Mouse (Mus musculus) embryonic facial prominence, embryonic 15.5 days (tissue): Measurements from ENCODE around the gene Tubgcp4. TPM values are rescaled to one million over a fixed set of nuclear protein-coding genes. Genes with fewer than 3 reads are reported as not detected.

Source experiments
- ATAC-seq: fragments of 200-750 bp; cut with Nextera tagmentation; 2 replicates; pipeline ENCODE4 v1.8.0; 2017; ENCODE audit warnings: low read depth, moderate TSS enrichment; ENCODE audit not compliant: insufficient number of reproducible peaks, low FRiP score, low TSS enrichment
- H3K27ac ChIP-seq: fragments of 300-500 bp; sonication (generic); replicated peaks from 2 replicates; pipeline ENCODE4 v1.5.1; 2015; ENCODE audit warnings: mild to moderate bottlenecking, inconsistent platforms
- H3K27me3 ChIP-seq: fragments of 300-500 bp; sonication (generic); 2 replicates; pipeline ENCODE4 v1.6.1; 2015; ENCODE audit warnings: inconsistent platforms
- H3K36me3 ChIP-seq: fragments of 300-500 bp; sonication (generic); 2 replicates; pipeline ENCODE4 v1.6.1; 2015; ENCODE audit warnings: mild to moderate bottlenecking, inconsistent platforms
- H3K4me1 ChIP-seq: fragments of 300-500 bp; sonication (generic); 2 replicates; pipeline ENCODE4 v1.6.1; 2015; ENCODE audit warnings: inconsistent platforms
- H3K4me2 ChIP-seq: fragments of 300-500 bp; sonication (generic); replicated peaks from 2 replicates; pipeline ENCODE4 v1.6.1; 2015; ENCODE audit warnings: mild to moderate bottlenecking, inconsistent platforms
- H3K4me3 ChIP-seq: fragments of 300-500 bp; sonication (generic); replicated peaks from 2 replicates; pipeline ENCODE4 v1.5.1; 2015; ENCODE audit warnings: mild to moderate bottlenecking, inconsistent platforms
- H3K9ac ChIP-seq: fragments of 300-500 bp; sonication (generic); 2 replicates; pipeline ENCODE4 v1.6.1; 2015; ENCODE audit warnings: inconsistent platforms
- H3K9me3 ChIP-seq: fragments of 300-500 bp; sonication (generic); replicated peaks from 2 replicates; pipeline ENCODE4 v1.6.1; 2016; ENCODE audit warnings: inconsistent platforms
- WGBS: fragments of 180-500 bp; shearing (Covaris S2); methylation state at CpG from one replicate; pipeline ENCODE4 v1.1.7; 2015; 5-methylcytosine and 5-hydroxymethylcytosine counted together
- polyA plus RNA-seq: library from polyadenylated mRNA; unstranded; fragments of >200 nt; fragmentation: Nextera tagmentation; extraction: Ambion mirVana; gene quantifications from 2 replicates; pipeline ENCODE4 v1.2.1, GENCODE M21; 2015

The Tubgcp4 gene
- polyA plus RNA-seq, 1 experiment from 2014 or later, result 54.7 TPM

GRCm38 (mm10) chr2:121206541-121206940, 36.1 kb downstream of the Tubgcp4 start:
- Histone ChIP-seq H3K9ac (no peak overlapping the region), H3K4me3 (no peak overlapping the region), H3K4me2 (no peak overlapping the region), H3K4me1 (no peaks in the 10 kb centered on the region), H3K9me3 (no peaks in the 10 kb centered on the region), H3K27ac (no peak overlapping the region), H3K36me3 (peaks cover 87% of the 10 kb centered on the region), H3K27me3 (no peaks in the 10 kb centered on the region)
- ATAC-seq, result no peak
- 90% methylated on average over 3 of the region's 3 CpGs for WGBS

GRCm38 (mm10) chr2:121214491-121214890, 44.0 kb downstream of the Tubgcp4 start:
- no peak for ATAC-seq
- Histone ChIP-seq H3K27ac (no peak overlapping the region), H3K4me1 (no peaks in the 10 kb centered on the region), H3K4me2 (no peak overlapping the region), H3K27me3 (no peaks in the 10 kb centered on the region), H3K36me3 (peaks cover 70% of the 10 kb centered on the region), H3K4me3 (no peak overlapping the region), H3K9ac (no peak overlapping the region), H3K9me3 (no peaks in the 10 kb centered on the region)
- WGBS, result 78% methylated on average over 3 of the region's 3 CpGs

GRCm38 (mm10) chr2:121219177-121219576, 48.7 kb downstream of the Tubgcp4 start:
- Histone ChIP-seq H3K27ac (no peak overlapping the region), H3K9ac (no peak overlapping the region), H3K4me2 (no peak overlapping the region), H3K9me3 (no peaks in the 10 kb centered on the region), H3K4me3 (no peak overlapping the region), H3K4me1 (no peaks in the 10 kb centered on the region), H3K36me3 (peaks cover 69% of the 10 kb centered on the region), H3K27me3 (no peaks in the 10 kb centered on the region)
- no peak for ATAC-seq

- Histone ChIP-seq H3K4me1 (no peaks in the 10 kb centered on the region), H3K36me3 (peaks cover 64% of the 10 kb centered on the region), H3K9ac (no peak overlapping the region), H3K9me3 (no peaks in the 10 kb centered on the region), H3K4me2 (no peak overlapping the region), H3K27ac (no peak overlapping the region), H3K4me3 (no peak overlapping the region), H3K27me3 (no peaks in the 10 kb centered on the region)
- ATAC-seq, result no peak
Observed at GRCm38 (mm10) chr2:121219994-121220393, 49.5 kb downstream of the Tubgcp4 start.

GRCm38 (mm10) chr2:121223010-121223409, 52.6 kb downstream of the Tubgcp4 start:
- H3K9me3 ChIP-seq, result no peaks in the 10 kb centered on the region
- no peaks in the 10 kb centered on the region for H3K27me3 ChIP-seq
- 93% methylated on average over 2 of the region's 2 CpGs for WGBS
- H3K9ac ChIP-seq, result no peak overlapping the region
- peaks cover 70% of the 10 kb centered on the region for H3K36me3 ChIP-seq
- H3K4me2 ChIP-seq, result no peak overlapping the region
- H3K4me1 ChIP-seq, result no peaks in the 10 kb centered on the region
- ATAC-seq, result no peak
- H3K27ac ChIP-seq, result no peak overlapping the region
- no peak overlapping the region for H3K4me3 ChIP-seq

- no peak for ATAC-seq
- WGBS, result 92% methylated on average over 4 of the region's 4 CpGs
- peaks cover 71% of the 10 kb centered on the region for H3K36me3 ChIP-seq
Observed at GRCm38 (mm10) chr2:121228135-121228534, 57.7 kb downstream of the Tubgcp4 start.

GRCm38 (mm10) chr2:121235460-121236072, 65.1 kb downstream of the Tubgcp4 start:
- peaks cover 61% of the 10 kb centered on the region for H3K36me3 ChIP-seq
- H3K9me3 ChIP-seq, result no peaks in the 10 kb centered on the region
- no peak overlapping the region for H3K4me3 ChIP-seq
- no peak overlapping the region for H3K9ac ChIP-seq
- ATAC-seq, result no peak
- H3K27ac ChIP-seq, result no peak overlapping the region
- H3K4me2 ChIP-seq, result no peak overlapping the region
- H3K27me3 ChIP-seq, result no peaks in the 10 kb centered on the region
- H3K4me1 ChIP-seq, result no peaks in the 10 kb centered on the region
- WGBS, result 87% methylated on average over 8 of the region's 8 CpGs

More at GRCm38 (mm10) chr2:121228135-121228534, 57.7 kb downstream of the Tubgcp4 start:
- Histone ChIP-seq H3K27ac (no peak overlapping the region), H3K4me2 (no peak overlapping the region), H3K4me1 (no peaks in the 10 kb centered on the region), H3K4me3 (no peak overlapping the region), H3K9me3 (no peaks in the 10 kb centered on the region), H3K27me3 (no peaks in the 10 kb centered on the region), H3K9ac (no peak overlapping the region)

- WGBS, result 84% methylated on average over 4 of the region's 4 CpGs
Observed at GRCm38 (mm10) chr2:121239426-121239825, 69.0 kb downstream of the Tubgcp4 start.

GRCm38 (mm10) chr2:121244099-121244498, 73.6 kb downstream of the Tubgcp4 start:
- H3K9me3 ChIP-seq, result no peaks in the 10 kb centered on the region
- WGBS, result 85% methylated on average over 5 of the region's 5 CpGs
- H3K4me3 ChIP-seq, result no peak overlapping the region
- no peaks in the 10 kb centered on the region for H3K27me3 ChIP-seq
- peaks cover 71% of the 10 kb centered on the region for H3K36me3 ChIP-seq
- H3K27ac ChIP-seq, result no peak overlapping the region
- H3K9ac ChIP-seq, result no peak overlapping the region
- H3K4me2 ChIP-seq, result no peak overlapping the region
- ATAC-seq, result no peak
- H3K4me1 ChIP-seq, result no peaks in the 10 kb centered on the region

More at GRCm38 (mm10) chr2:121239426-121239825, 69.0 kb downstream of the Tubgcp4 start:
- Histone ChIP-seq H3K4me2 (no peak overlapping the region), H3K4me3 (no peak overlapping the region), H3K9me3 (no peaks in the 10 kb centered on the region), H3K36me3 (peaks cover 55% of the 10 kb centered on the region), H3K27ac (no peak overlapping the region), H3K9ac (no peak overlapping the region), H3K27me3 (no peaks in the 10 kb centered on the region), H3K4me1 (no peaks in the 10 kb centered on the region)
- ATAC-seq, result no peak

Other genes with a start within 250 kb of the Tubgcp4 start
- gene Ubr1, start 199.9 kb upstream of the Tubgcp4 start, polyA plus RNA-seq, result 20.7 and 24.2 TPM in 2 replicates
- 2.5 and 4.1 TPM in 2 replicates for gene Tmem62, start 193.6 kb upstream of the Tubgcp4 start, polyA plus RNA-seq
- 40.2 and 43.8 TPM in 2 replicates for gene Ccndbp1, start 162.3 kb upstream of the Tubgcp4 start, polyA plus RNA-seq
- gene Epb42, start 133.6 kb upstream of the Tubgcp4 start, polyA plus RNA-seq, result 0.26 and 0.69 TPM in 2 replicates
- 3.3 and 3.5 TPM in 2 replicates for gene Tgm5, start 84.8 kb upstream of the Tubgcp4 start, polyA plus RNA-seq
- not detected in 2 replicates for gene Tgm7, start 60.9 kb upstream of the Tubgcp4 start, polyA plus RNA-seq
- 17.9 and 20.3 TPM in 2 replicates for gene Adal, start 30.2 kb upstream of the Tubgcp4 start, polyA plus RNA-seq
- gene Lcmt2, start 30.0 kb upstream of the Tubgcp4 start, polyA plus RNA-seq, result 20.0 and 21.0 TPM in 2 replicates
- 9.4 and 10.6 TPM in 2 replicates for gene Zscan29, start 471 bp downstream of the Tubgcp4 start, polyA plus RNA-seq
- gene Trp53bp1, start 100.8 kb downstream of the Tubgcp4 start, polyA plus RNA-seq, result 61.0 and 62.1 TPM in 2 replicates
- 5.5 and 6.5 TPM in 2 replicates for gene Map1a, start 118.9 kb downstream of the Tubgcp4 start, polyA plus RNA-seq
- gene Ppip5k1, start 184.7 kb downstream of the Tubgcp4 start, polyA plus RNA-seq, result 12.8 TPM in 2 replicates
- gene Ckmt1, start 187.1 kb downstream of the Tubgcp4 start, polyA plus RNA-seq, result 63.8 and 67.3 TPM in 2 replicates
- 0.08 TPM in 1 of 2 replicates, not detected in the other for gene Strc, start 216.5 kb downstream of the Tubgcp4 start, polyA plus RNA-seq
- 751 and 770 TPM in 2 replicates for gene Pdia3, start 243.1 kb downstream of the Tubgcp4 start, polyA plus RNA-seq
- 3.0 and 3.3 TPM in 2 replicates for gene Catsper2, start 243.1 kb downstream of the Tubgcp4 start, polyA plus RNA-seq